In genomic region chr2:29461841-29462240, GRCm38 (mm10) we compare ENCODE assay signal across 27 mouse cellular contexts.
"Had no signal": no experiment of that assay in that cellular context is flagged by ENCODE, and none has a peak within 500 bp of the region (broad histone marks: within the 10 kb centered on the region; RNA-seq: fewer than 3 reads in every experiment).

No protein-coding gene starts in this region.

- H3K4me3 ChIP-seq: heart, embryonic 12.5 days; heart, embryonic 13.5 days; heart, embryonic 15.5 days; hindbrain, embryonic 10.5 days; hindbrain, embryonic 12.5 days; hindbrain, embryonic 13.5 days; hindbrain, embryonic 15.5 days; intestine, embryonic 15.5 days; kidney, embryonic 15.5 days; layer of hippocampus, adult 2 months; left cerebral cortex, adult 2 months had no signal

- DNase-seq: heart, postnatal 10 days; heart, postnatal 14 days; heart, postnatal 36 days; heart, postnatal 4 days; kidney, adult 11 months; kidney, adult 18-20 months; kidney, adult 2 months; kidney, adult 8-10 months; kidney, adult 9 months; kidney, postnatal 10 days; kidney, postnatal 14 days; kidney, postnatal 25 days; kidney, postnatal 36 days; kidney, postnatal 4 days; layer of hippocampus, adult 9-11 months; layer of hippocampus, postnatal 36 days had no signal
